Mouse (Mus musculus): Measurements from ENCODE around the gene Limk2. TPM values are rescaled to one million over a fixed set of nuclear protein-coding genes. Genes with fewer than 3 reads are reported as not detected.

The Limk2 gene
- polyA plus RNA-seq, 1 experiment: 70.5 TPM

DNA sequence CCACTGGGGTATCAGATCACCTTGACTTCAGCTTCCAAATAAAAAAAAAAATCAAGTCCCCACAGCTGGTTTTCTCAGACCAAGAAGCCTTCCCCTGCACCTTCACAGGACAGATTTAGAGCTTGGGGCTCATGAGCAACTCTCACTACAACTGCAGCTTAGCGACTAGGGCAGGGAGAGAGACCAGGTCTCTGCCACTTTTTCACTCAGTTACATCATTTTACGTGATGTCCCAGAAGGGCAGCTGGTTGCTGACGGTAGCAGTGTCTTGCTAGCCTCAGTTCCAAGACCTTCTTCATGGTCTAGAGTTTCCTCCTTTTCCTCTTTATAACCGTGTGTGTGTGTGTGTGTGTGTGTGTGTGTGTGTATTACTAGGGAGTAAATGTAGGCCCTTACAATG, 24.8 kb upstream of the Limk2 start:
- Histone ChIP-seq H3K27ac (ENCODE audit: insufficient read depth, low read depth, low read length) (no peak overlapping the region), H3K4me1 (ENCODE audit: control insufficient read depth, insufficient read depth, insufficient read length, low read length) (no peaks in the 10 kb centered on the region), H3K4me3 (ENCODE audit: low read depth, low read length) (no peak overlapping the region), H3K36me3 (ENCODE audit: control insufficient read depth, insufficient read depth, low read length) (peaks cover 5% of the 10 kb centered on the region), H3K27me3 (ENCODE audit: control insufficient read depth, insufficient read depth, low read length) (no peaks in the 10 kb centered on the region)
- 85% methylated on average over 4 of the region's 4 CpGs for WGBS
- no peak for TF ChIP-seq CTCF (IDR thresholded peaks at IDR 0.05; ENCODE audit: extremely low read depth, insufficient read length, insufficient replicate concordance, low read depth, low read length)
- TF ChIP-seq POLR2A (IDR thresholded peaks at IDR 0.05; ENCODE audit: low read depth, low read length): no peak

DNA sequence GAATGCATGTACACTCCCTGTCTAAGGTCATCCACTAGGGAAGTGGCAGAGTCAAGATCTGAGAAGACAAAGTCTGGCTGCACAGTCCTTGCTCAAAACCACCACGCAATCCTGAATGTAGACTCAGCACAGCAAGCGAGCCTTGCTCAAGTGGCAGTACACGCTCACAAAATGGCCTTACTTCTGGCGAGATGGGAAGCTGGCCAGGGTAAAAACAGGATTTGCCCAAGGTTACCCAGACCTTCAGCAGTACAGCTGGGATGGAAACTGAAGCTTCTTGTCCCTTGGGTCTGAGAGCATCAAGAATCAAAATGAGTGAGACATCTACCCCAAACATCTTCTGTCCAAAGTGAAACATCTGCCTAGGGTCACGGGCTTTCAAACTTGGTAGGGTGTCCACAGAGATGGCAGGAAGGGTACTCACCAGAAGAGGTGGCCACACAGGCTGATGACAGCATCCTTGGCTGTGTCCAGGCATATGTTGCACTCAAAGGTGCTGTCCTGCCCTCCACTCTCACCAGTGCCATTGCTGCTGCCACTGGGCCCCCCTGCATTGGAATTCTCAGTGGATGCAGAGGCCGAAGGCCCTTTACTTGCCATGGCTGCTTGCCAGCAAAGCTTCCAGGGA, 23.1 kb upstream of the Limk2 start:
- Histone ChIP-seq H3K27ac (ENCODE audit: insufficient read depth, low read depth, low read length) (no peak overlapping the region), H3K36me3 (ENCODE audit: control insufficient read depth, insufficient read depth, low read length) (peaks cover 6% of the 10 kb centered on the region), H3K4me1 (ENCODE audit: control insufficient read depth, insufficient read depth, insufficient read length, low read length) (no peaks in the 10 kb centered on the region), H3K4me3 (ENCODE audit: low read depth, low read length) (no peak overlapping the region), H3K27me3 (ENCODE audit: control insufficient read depth, insufficient read depth, low read length) (no peaks in the 10 kb centered on the region)
- TF ChIP-seq CTCF (IDR thresholded peaks at IDR 0.05; ENCODE audit: extremely low read depth, insufficient read length, insufficient replicate concordance, low read depth, low read length) (no peak), POLR2A (IDR thresholded peaks at IDR 0.05; ENCODE audit: low read depth, low read length) (no peak)
- 87% methylated on average over 6 of the region's 6 CpGs for WGBS

DNA sequence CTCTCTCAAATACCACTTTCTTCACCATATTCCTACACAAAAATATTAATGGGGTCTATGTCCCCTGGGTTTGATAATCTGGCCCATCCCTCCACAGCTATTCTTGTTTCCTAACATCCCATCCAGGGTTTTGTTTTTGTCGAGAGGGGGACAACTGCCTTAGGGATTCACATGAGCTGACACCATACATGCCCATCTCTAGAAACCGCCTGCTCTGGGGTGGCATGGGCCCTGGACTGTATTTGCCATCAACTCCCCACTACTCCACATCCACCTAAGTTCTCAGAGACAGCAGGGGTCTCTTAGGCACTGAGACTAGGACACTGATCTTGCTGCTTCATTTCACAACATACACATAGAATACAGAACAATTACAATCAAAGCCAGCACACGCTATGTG, 22.5 kb upstream of the Limk2 start:
- H3K27ac ChIP-seq (ENCODE audit: insufficient read depth, low read depth, low read length): no peak overlapping the region
- no peaks in the 10 kb centered on the region for H3K27me3 ChIP-seq (ENCODE audit: control insufficient read depth, insufficient read depth, low read length)
- peaks cover 6% of the 10 kb centered on the region for H3K36me3 ChIP-seq (ENCODE audit: control insufficient read depth, insufficient read depth, low read length)
- no peaks in the 10 kb centered on the region for H3K4me1 ChIP-seq (ENCODE audit: control insufficient read depth, insufficient read depth, insufficient read length, low read length)
- WGBS: 96% methylated on average over 3 of the region's 3 CpGs
- TF ChIP-seq CTCF (IDR thresholded peaks at IDR 0.05; ENCODE audit: extremely low read depth, insufficient read length, insufficient replicate concordance, low read depth, low read length) (no peak), POLR2A (IDR thresholded peaks at IDR 0.05; ENCODE audit: low read depth, low read length) (no peak)
- no peak overlapping the region for H3K4me3 ChIP-seq (ENCODE audit: low read depth, low read length)

DNA sequence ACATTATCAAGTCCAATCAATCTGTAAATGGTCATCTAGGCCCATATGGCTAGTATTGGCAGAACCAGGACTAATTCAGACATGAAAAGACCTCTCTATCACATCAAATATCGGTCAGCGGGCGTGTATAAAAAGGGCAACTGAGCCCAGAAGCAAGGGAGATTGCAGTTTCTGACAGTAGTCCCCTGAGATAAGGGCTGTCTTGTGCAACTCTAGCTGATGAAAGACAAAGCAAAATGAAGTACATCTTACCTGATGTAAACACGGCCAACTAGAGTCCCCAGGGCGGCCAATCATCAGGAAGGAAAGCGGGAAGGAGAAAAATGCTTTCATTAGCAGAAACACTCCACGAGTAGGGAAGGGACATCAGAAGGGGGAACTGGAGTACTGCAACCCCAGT, 19.6 kb upstream of the Limk2 start:
- Histone ChIP-seq H3K4me1 (ENCODE audit: control insufficient read depth, insufficient read depth, insufficient read length, low read length) (no peaks in the 10 kb centered on the region), H3K27me3 (ENCODE audit: control insufficient read depth, insufficient read depth, low read length) (no peaks in the 10 kb centered on the region), H3K36me3 (ENCODE audit: control insufficient read depth, insufficient read depth, low read length) (peaks cover 25% of the 10 kb centered on the region), H3K27ac (ENCODE audit: insufficient read depth, low read depth, low read length) (no peak overlapping the region), H3K4me3 (ENCODE audit: low read depth, low read length) (no peak overlapping the region)
- 86% methylated on average over 7 of the region's 7 CpGs for WGBS
- TF ChIP-seq POLR2A (IDR thresholded peaks at IDR 0.05; ENCODE audit: low read depth, low read length): no peak
- no peak for TF ChIP-seq CTCF (IDR thresholded peaks at IDR 0.05; ENCODE audit: extremely low read depth, insufficient read length, insufficient replicate concordance, low read depth, low read length)

DNA sequence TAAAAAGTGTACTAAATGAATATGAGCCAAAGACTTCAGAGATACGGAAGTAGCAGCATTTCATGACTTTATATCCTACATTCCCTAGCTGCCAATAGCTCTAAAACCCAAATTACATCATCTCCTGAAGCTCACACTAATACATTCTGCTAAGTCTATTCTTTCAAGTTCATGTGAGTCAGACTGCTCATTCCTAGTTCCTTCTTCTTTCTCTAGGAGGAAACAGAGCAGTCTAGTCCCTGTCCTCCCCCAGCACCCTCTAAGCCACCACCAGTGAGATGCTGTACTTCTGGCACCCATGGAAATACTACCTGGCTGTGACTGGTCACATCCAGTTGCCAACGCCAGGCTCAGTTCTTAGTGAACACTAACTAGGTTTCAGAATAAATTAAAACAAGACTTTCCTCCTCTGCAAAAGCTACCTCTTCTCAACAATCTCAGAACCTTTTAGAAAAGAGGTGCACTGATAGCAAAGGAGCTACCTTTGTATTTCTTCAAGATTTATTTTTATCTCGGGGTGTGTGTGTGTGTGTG, 18.8 kb upstream of the Limk2 start:
- Histone ChIP-seq H3K4me3 (ENCODE audit: low read depth, low read length) (no peak overlapping the region), H3K4me1 (ENCODE audit: control insufficient read depth, insufficient read depth, insufficient read length, low read length) (no peaks in the 10 kb centered on the region), H3K36me3 (ENCODE audit: control insufficient read depth, insufficient read depth, low read length) (peaks cover 30% of the 10 kb centered on the region), H3K27ac (ENCODE audit: insufficient read depth, low read depth, low read length) (no peak overlapping the region), H3K27me3 (ENCODE audit: control insufficient read depth, insufficient read depth, low read length) (no peaks in the 10 kb centered on the region)
- 79% methylated on average over 3 of the region's 3 CpGs for WGBS
- TF ChIP-seq POLR2A (IDR thresholded peaks at IDR 0.05; ENCODE audit: low read depth, low read length) (no peak), CTCF (IDR thresholded peaks at IDR 0.05; ENCODE audit: extremely low read depth, insufficient read length, insufficient replicate concordance, low read depth, low read length) (no peak)

DNA sequence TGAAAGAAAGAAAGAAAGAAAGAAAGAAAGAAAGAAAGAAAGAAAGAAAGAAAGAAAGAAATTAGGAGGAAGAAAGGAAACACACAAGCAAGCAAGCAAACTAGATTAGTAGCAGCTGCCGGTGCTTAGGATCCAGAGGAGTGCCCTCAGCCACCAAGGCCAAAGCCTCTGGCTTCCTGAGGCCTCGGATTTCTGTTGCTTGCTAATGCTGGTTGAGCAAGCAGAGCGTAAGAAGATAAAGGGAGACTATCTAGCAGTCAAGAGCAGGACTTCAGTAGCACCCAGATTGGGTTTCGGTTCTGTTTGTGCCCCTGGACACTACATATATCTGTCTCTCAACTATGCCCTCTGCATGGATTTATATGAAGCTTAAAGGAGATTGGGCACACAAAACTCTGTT, 13.3 kb upstream of the Limk2 start:
- Histone ChIP-seq H3K4me3 (ENCODE audit: low read depth, low read length) (no peak overlapping the region), H3K36me3 (ENCODE audit: control insufficient read depth, insufficient read depth, low read length) (peaks cover 46% of the 10 kb centered on the region), H3K4me1 (ENCODE audit: control insufficient read depth, insufficient read depth, insufficient read length, low read length) (peaks cover 5% of the 10 kb centered on the region; the same call in 1 of the 2 replicates), H3K27ac (ENCODE audit: insufficient read depth, low read depth, low read length) (no peak overlapping the region), H3K27me3 (ENCODE audit: control insufficient read depth, insufficient read depth, low read length) (no peaks in the 10 kb centered on the region)
- TF ChIP-seq POLR2A (IDR thresholded peaks at IDR 0.05; ENCODE audit: low read depth, low read length): no peak
- 89% methylated on average over 4 of the region's 4 CpGs for WGBS

DNA sequence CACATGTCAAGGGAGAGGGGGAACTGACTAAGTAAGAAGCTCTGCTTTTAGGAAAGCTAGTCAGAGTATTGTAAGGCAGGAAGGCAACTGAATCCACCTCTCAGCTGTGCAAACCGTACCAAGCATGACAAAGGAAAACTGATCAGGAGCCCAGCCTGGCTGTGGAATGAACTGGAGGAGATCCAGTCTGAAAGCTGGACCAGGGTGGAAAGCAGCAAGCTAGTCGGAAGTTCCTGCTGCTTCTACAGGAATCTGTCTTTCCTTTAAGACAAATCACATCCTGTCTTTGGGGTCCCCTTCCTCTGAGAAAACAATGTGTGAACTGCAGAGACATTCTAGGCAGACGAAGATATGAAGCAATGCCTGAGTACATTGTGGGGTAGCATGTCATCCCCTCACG, 9.8 kb upstream of the Limk2 start:
- H3K27me3 ChIP-seq (ENCODE audit: control insufficient read depth, insufficient read depth, low read length): no peaks in the 10 kb centered on the region
- peaks cover 5% of the 10 kb centered on the region; the same call in 1 of the 2 replicates for H3K4me1 ChIP-seq (ENCODE audit: control insufficient read depth, insufficient read depth, insufficient read length, low read length)
- peaks cover 36% of the 10 kb centered on the region for H3K36me3 ChIP-seq (ENCODE audit: control insufficient read depth, insufficient read depth, low read length)
- no peak overlapping the region for H3K4me3 ChIP-seq (ENCODE audit: low read depth, low read length)
- 76% methylated on average over 4 of the region's 4 CpGs for WGBS
- TF ChIP-seq CTCF (IDR thresholded peaks at IDR 0.05; ENCODE audit: extremely low read depth, insufficient read length, insufficient replicate concordance, low read depth, low read length): no peak
- no peak for TF ChIP-seq POLR2A (IDR thresholded peaks at IDR 0.05; ENCODE audit: low read depth, low read length)
- H3K27ac ChIP-seq (ENCODE audit: insufficient read depth, low read depth, low read length): no peak overlapping the region
